Mouse (Mus musculus) telencephalon, adult 2 months (tissue): Measurements from ENCODE around the gene Npr3.
"Not testable (repeated sequence)": the region's sequence is repeated elsewhere in the genome, so short reads cannot be mapped to it uniquely, and the experiment has no call there.

Source experiments
- DNase-seq: peaks from one replicate; pipeline ENCODE4 v3.0.0-alpha.2; 2011; ENCODE audit warnings: low read depth, low spot score

Gene Npr3

GRCm38 (mm10) chr15:11882508-11883205, 24.4 kb downstream of the Npr3 start:
- DNase-seq = no peak

GRCm38 (mm10) chr15:11881822-11882221, 25.3 kb downstream of the Npr3 start:
- DNase-seq = no peak

GRCm38 (mm10) chr15:11878334-11878733, 28.8 kb downstream of the Npr3 start:
- no peak for DNase-seq

- no peak for DNase-seq
These were observed 29.8 kb downstream of the Npr3 start for GRCm38 (mm10) chr15:11877273-11877672.

- DNase-seq = no peak
These were observed 40.2 kb downstream of the Npr3 start for GRCm38 (mm10) chr15:11866918-11867317.

GRCm38 (mm10) chr15:11863540-11863818, 43.6 kb downstream of the Npr3 start:
- DNase-seq = no peak

- DNase-seq = no peak
These were observed 44.1 kb downstream of the Npr3 start for GRCm38 (mm10) chr15:11862785-11863539.

GRCm38 (mm10) chr15:11862253-11862652, 44.8 kb downstream of the Npr3 start:
- DNase-seq = peak; percentile 53

- no peak for DNase-seq
These were observed 46.8 kb downstream of the Npr3 start for GRCm38 (mm10) chr15:11860259-11860658.

GRCm38 (mm10) chr15:11859829-11860228, 47.3 kb downstream of the Npr3 start:
- DNase-seq = no peak

- DNase-seq = no peak
These were observed 48.7 kb downstream of the Npr3 start for GRCm38 (mm10) chr15:11858411-11858810.

- DNase-seq = no peak
These were observed 61.7 kb downstream of the Npr3 start for GRCm38 (mm10) chr15:11845204-11846062.

- no peak for DNase-seq
These were observed 63.0 kb downstream of the Npr3 start for GRCm38 (mm10) chr15:11844115-11844514.

- no peak for DNase-seq
These were observed 65.3 kb downstream of the Npr3 start for GRCm38 (mm10) chr15:11841828-11842227.

GRCm38 (mm10) chr15:11835913-11836312, 71.2 kb downstream of the Npr3 start:
- DNase-seq = no peak

- not testable (repeated sequence) for DNase-seq
These were observed 84.7 kb downstream of the Npr3 start for GRCm38 (mm10) chr15:11822347-11822746.

GRCm38 (mm10) chr15:11815551-11815950, 91.5 kb downstream of the Npr3 start:
- DNase-seq = no peak

- no peak for DNase-seq
These were observed 103.5 kb downstream of the Npr3 start for GRCm38 (mm10) chr15:11803576-11803975.

GRCm38 (mm10) chr15:11801863-11802722, 105.0 kb downstream of the Npr3 start:
- no peak for DNase-seq

- no peak for DNase-seq
These were observed 112.5 kb downstream of the Npr3 start for GRCm38 (mm10) chr15:11794632-11795031.
